Mouse (Mus musculus) ES-Bruce4 (cell line): ENCODE measurements at regions not wholly inside any gene's neighbourhood (a gene's known extent, or its start where the extent isn't known, plus 50 kb on each side); places are given as distances from the start of the nearest gene placed in this dataset.

Experiments
- H3K27ac ChIP-seq: 2 replicates; pipeline ENCODE4 v1.5.1; 2012; ENCODE audit warnings: low read length, inconsistent platforms; ENCODE audit not compliant: insufficient read depth
- H3K27me3 ChIP-seq: 2 replicates; pipeline ENCODE4 v1.6.1; 2012; ENCODE audit warnings: mild to moderate bottlenecking, low read length, inconsistent platforms; ENCODE audit not compliant: control insufficient read depth, poor library complexity, insufficient read depth, severe bottlenecking
- H3K36me3 ChIP-seq: 2 replicates; pipeline ENCODE4 v1.6.1; 2012; ENCODE audit warnings: inconsistent platforms, mild to moderate bottlenecking, low read length, moderate library complexity; ENCODE audit not compliant: control insufficient read depth, poor library complexity, insufficient read depth, severe bottlenecking
- H3K4me1 ChIP-seq: one replicate; pipeline ENCODE4 v1.8.1; 2011; ENCODE audit warnings: low read length; ENCODE audit not compliant: control insufficient read depth, insufficient read depth
- H3K4me3 ChIP-seq: 2 replicates; pipeline ENCODE4 v1.5.1; 2011; ENCODE audit warnings: low read depth, mild to moderate bottlenecking, low read length
- H3K9ac ChIP-seq: 2 replicates; pipeline ENCODE4 v1.6.1; 2012; ENCODE audit warnings: low read depth, mild to moderate bottlenecking, inconsistent platforms; ENCODE audit not compliant: poor library complexity, severe bottlenecking
- H3K9me3 ChIP-seq: replicated peaks from 2 replicates; pipeline ENCODE4 v1.6.1; 2012; ENCODE audit warnings: mild to moderate bottlenecking, low read length, inconsistent platforms; ENCODE audit not compliant: control insufficient read depth, poor library complexity, insufficient read depth, severe bottlenecking
- CTCF ChIP-seq: IDR thresholded peaks from one replicate; pipeline ENCODE4 v1.8.1; 2011; ENCODE audit warnings: low read depth, low read length
- EP300 ChIP-seq: IDR thresholded peaks from 2 replicates; pipeline ENCODE4 v1.6.1; 2011; ENCODE audit warnings: low read depth, low read length; ENCODE audit not compliant: insufficient read depth
- POLR2A ChIP-seq: IDR thresholded peaks from one replicate; pipeline ENCODE4 v1.8.1; 2011; ENCODE audit warnings: low read length; ENCODE audit not compliant: insufficient read depth

DNA sequence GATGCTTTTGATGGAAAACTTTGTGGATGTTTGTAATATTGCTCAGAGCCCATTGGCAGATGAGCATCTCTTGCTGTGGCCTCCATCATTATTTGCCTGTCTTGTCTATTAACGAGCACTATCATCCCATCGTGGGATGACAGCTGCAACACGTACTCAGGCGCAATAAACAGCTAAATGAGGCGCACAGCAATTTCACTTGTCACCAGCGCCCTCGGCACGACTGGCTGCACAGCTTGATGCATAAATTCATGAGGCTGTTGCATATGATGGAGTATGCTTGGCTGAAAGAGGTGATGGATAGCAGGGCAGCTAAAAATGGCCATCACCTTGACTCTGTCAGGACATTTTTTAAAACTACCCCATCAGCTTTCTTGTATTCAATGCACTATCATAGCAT is 853.1 kb upstream of the Pou3f2 start:
- H3K27ac ChIP-seq = no peak overlapping the region
- H3K27me3 ChIP-seq = no peaks in the 10 kb centered on the region
- no peaks in the 10 kb centered on the region for H3K36me3 ChIP-seq
- H3K9ac ChIP-seq = no peak overlapping the region
- TF ChIP-seq EP300 (no peak), CTCF (no peak), POLR2A (no peak)
- H3K4me3 ChIP-seq = no peak overlapping the region
- H3K9me3 ChIP-seq = no peaks in the 10 kb centered on the region
- H3K4me1 ChIP-seq = no peaks in the 10 kb centered on the region

DNA sequence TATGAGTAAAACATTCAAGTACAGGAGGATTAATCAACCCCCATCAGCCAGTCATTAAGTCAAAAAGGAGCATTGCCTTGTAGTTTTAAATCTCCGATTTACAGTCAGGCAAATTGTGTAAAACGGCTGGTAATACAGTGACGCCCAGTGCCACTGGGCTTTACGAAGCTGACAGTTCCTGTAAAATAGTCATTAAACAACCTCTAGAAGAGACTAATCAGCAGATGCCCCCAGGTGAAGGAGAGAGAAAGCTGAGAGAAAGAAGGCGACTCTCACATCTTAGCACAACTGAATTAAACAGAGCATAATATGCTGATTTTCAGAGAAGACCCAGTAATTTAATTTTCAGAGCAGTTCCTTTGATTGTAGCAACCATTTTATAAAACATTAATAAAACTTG is 850.3 kb upstream of the Pou3f2 start:
- H3K4me1 ChIP-seq = no peaks in the 10 kb centered on the region
- H3K27me3 ChIP-seq = no peaks in the 10 kb centered on the region
- H3K36me3 ChIP-seq = no peaks in the 10 kb centered on the region
- H3K9me3 ChIP-seq = no peaks in the 10 kb centered on the region
- no peak for TF ChIP-seq EP300
- no peak for TF ChIP-seq POLR2A
- no peak for TF ChIP-seq CTCF
- no peak overlapping the region for H3K27ac ChIP-seq
- H3K4me3 ChIP-seq = no peak overlapping the region
- no peak overlapping the region for H3K9ac ChIP-seq

DNA sequence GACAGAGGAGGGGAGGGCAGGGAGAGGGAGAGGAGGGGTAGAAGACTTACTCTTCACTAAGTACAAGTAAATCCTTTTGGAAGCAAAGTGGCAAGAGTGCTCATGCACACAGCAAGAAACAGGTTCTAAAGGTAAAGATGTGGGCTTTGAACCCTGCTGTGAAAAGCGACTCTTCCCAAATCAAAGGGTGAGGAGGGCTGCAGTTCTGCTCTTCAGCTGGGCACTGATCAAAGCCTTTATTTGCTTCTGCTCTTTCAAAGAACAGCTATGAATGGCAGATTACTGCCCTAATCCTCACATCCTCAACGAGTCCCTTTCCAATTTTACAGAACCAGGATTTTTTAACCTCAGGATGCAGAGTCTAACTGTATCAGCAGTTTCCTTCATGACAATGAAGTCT is 812.5 kb upstream of the Pou3f2 start:
- Histone ChIP-seq H3K9ac (no peak overlapping the region), H3K9me3 (no peaks in the 10 kb centered on the region), H3K27ac (no peak overlapping the region), H3K27me3 (no peaks in the 10 kb centered on the region), H3K4me3 (no peak overlapping the region), H3K4me1 (no peaks in the 10 kb centered on the region), H3K36me3 (no peaks in the 10 kb centered on the region)
- TF ChIP-seq POLR2A (no peak), EP300 (no peak), CTCF (no peak)

DNA sequence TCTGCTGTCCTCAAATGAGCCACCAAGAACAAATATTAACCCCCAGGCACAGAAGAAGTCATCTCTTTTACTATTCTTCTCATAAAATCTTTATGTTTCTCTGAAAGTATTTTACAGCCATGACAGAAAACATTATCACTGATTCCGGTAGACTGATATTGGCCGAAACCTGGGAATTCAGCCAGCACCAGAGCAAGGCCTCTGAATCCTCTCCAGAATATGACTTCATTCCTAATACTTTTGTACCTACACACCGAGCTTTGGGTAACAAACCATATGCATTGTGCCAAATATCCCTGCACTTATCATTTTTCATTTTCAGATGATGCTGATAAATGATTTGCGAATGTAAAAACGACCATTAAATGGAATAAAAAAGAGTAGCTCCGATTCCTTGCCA is 791.9 kb upstream of the Pou3f2 start:
- H3K27ac ChIP-seq = no peak overlapping the region
- TF ChIP-seq EP300 (no peak), POLR2A (no peak), CTCF (no peak)

DNA sequence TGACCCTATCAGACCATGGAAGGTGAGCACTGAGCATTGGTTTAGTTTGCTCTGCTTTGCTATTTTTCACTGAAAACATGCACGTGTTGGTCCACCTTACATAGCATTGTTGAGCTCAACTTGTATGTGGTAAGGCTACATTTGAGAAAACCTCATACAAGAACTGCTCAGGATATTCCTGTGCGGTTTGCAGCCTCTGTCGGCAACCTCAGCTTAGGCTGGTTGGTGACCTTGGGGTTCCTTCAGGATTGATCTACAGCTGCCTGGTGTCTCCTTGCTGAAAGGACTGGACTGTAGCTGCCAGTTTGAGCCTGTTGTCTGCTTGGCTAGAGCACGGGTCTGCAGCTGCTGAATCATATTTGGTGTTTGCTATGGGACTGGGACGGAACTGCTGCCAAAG is 787.0 kb upstream of the Pou3f2 start:
- Histone ChIP-seq H3K4me1 (no peaks in the 10 kb centered on the region), H3K27ac (no peak overlapping the region), H3K4me3 (no peak overlapping the region), H3K9ac (no peak overlapping the region), H3K27me3 (no peaks in the 10 kb centered on the region), H3K9me3 (no peaks in the 10 kb centered on the region), H3K36me3 (no peaks in the 10 kb centered on the region)
- no peak for TF ChIP-seq POLR2A
- no peak for TF ChIP-seq EP300
- TF ChIP-seq CTCF = no peak

More for the DNA sequence above, 791.9 kb upstream of the Pou3f2 start:
- Histone ChIP-seq H3K27me3 (no peaks in the 10 kb centered on the region), H3K36me3 (no peaks in the 10 kb centered on the region), H3K4me1 (no peaks in the 10 kb centered on the region), H3K9ac (no peak overlapping the region), H3K4me3 (no peak overlapping the region), H3K9me3 (no peaks in the 10 kb centered on the region)

DNA sequence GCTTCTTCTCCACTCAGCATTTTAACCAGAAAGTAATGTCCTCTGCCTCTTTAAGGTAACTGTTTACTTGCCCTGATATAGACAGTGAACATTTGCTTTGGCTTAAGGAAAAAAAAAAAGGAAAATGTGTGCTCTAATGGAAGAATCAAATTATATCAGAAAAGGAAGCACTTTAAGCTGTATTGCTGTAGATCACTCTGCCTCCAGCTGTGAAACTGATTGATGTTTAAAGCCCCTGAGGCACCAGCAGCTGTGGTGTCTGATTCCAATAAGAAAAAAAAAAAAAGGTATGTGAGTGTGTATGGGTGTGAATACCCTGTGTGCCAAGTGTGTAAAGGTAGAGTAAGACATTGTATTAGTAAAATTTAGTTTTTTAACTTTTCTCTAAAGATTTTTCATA is 783.8 kb upstream of the Pou3f2 start:
- Histone ChIP-seq H3K27me3 (no peaks in the 10 kb centered on the region), H3K4me1 (no peaks in the 10 kb centered on the region), H3K9ac (no peak overlapping the region), H3K27ac (no peak overlapping the region), H3K4me3 (no peak overlapping the region), H3K9me3 (no peaks in the 10 kb centered on the region), H3K36me3 (no peaks in the 10 kb centered on the region)
- TF ChIP-seq CTCF = no peak
- TF ChIP-seq POLR2A = no peak
- no peak for TF ChIP-seq EP300
